Mouse (Mus musculus): ENCODE results near the gene Susd5.

- TF ChIP-seq CTCF (IDR thresholded peaks at IDR 0.05; ENCODE audit: low read depth) = no peak
- TF ChIP-seq EP300 (optimal IDR thresholded peaks at IDR 0.05) = no peak
Observed at GRCm38 (mm10) chr9:114025846-114026245, 31.1 kb upstream of the Susd5 start.

Data from stomach, postnatal 0 days (tissue).